Mouse (Mus musculus): ENCODE data around the gene Itga1. TPM values are rescaled to one million over a fixed set of nuclear protein-coding genes. Genes with fewer than 3 reads are reported as not detected.

Itga1 gene
- total RNA-seq, 1 experiment from 2014 or later, result 1.8 TPM

DNA sequence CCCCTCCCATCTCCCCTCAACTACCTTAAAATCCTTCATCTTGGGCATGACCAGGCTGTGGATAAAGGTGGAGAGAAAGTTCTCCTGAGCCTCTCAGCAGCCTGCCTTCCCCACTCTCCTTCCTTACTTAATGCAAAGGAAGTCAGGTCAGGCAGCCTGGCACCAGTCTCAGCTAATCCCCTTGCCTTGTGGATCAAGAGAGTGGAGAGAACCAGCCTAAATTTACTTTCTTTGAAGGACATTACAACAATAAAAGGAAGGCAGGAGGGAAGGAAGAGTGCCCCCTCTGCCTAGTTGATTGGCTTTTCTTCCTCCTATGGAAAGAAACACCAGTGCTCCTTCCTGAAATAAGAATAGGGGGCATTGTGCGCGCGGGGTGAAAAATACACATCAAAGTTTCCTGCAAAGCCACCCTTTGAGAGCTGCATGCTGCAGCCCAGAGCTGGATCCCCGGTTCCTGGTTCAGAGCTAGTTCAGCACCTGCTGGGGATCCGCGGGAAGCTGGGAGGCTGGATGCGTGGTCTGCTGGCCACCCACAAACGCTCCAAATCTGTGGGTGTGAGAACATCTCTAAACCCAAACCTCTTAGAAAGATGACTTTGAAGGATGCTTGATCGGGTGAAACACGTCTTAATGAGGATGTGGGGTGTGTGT is 170.6 kb downstream of the Itga1 start:
- no peak for ATAC-seq (replicated peaks; ENCODE audit: insufficient number of reproducible peaks, low FRiP score, low TSS enrichment, poor library complexity, severe bottlenecking)

DNA sequence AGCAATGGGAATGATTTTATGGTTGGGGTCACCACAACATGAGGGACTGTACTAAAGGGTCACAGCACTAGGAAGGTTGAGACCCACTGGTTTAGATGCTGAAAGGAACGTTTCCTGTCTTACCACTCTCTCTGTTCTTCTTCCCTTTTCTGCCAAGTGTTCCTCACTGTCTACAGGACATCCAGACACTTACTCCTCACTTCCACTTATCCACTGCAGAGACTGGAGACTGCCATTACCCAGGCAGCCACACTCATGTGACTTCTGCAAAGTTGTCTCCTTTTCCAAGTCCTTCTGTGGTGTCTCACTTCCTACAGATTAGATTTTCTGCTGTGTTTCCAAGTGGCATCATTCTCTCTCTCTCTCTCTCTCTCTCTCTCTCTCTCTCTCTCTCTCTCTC is 177.0 kb downstream of the Itga1 start:
- no peak for ATAC-seq (replicated peaks; ENCODE audit: insufficient number of reproducible peaks, low FRiP score, low TSS enrichment, poor library complexity, severe bottlenecking)

DNA sequence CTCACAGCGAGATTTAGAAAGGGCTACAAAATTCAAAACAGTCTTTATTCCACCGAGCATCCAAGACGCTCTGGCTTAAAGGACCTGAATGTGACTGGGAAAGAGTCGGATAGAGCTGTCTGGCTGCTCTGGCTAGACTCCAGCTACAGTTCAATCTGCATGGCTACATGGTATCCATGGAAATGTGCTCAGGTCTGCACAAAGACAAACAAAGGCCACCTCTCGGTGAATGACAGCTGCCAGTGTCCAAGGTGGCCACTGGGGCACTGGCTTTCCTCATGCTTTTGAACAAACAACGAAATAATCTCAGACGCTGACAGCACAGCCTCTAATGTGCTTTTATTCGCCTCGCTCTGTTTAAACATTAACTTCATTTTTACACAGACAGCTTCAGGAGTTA is 178.4 kb downstream of the Itga1 start:
- no peak for ATAC-seq (replicated peaks; ENCODE audit: insufficient number of reproducible peaks, low FRiP score, low TSS enrichment, poor library complexity, severe bottlenecking)

DNA sequence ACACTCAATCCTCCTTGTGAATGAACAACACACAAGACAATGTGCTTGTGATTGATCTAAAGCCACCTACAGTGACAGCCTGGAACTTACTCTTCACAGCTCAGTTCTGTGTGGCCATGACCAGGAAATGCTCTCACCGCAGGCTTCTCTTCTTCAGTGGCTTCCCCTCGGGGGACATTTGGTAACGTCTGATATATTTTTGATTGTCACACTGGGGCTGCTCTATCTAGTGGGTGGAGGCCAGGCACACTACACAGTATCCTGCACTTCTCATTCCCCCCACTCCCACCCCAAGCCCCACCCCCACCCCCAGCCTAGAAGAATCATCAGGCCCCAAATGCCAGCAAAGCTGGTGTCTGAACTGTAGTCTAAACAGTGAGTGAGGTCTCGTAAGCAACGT is 186.0 kb downstream of the Itga1 start:
- peak; percentile 74 for ATAC-seq (replicated peaks; ENCODE audit: insufficient number of reproducible peaks, low FRiP score, low TSS enrichment, poor library complexity, severe bottlenecking)

DNA sequence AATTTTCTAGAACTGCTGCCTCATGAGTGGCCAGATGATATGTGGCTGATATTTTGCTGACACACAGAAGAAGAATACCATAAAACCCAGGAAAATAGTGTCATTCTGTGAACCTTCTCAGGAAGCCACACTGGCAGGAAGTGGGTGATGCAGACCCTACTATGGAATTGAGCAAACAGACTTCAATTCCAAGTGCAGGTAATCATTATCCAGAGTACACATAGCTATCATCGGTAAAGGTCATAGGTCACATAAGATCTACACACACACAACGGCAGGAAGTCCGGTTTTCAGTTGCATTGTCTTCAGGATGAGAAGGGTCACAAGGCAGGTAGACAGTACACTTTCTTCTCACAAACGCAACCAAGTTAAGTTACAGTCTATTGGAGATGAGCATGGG is 186.8 kb downstream of the Itga1 start:
- ATAC-seq (replicated peaks; ENCODE audit: insufficient number of reproducible peaks, low FRiP score, low TSS enrichment, poor library complexity, severe bottlenecking), result no peak

DNA sequence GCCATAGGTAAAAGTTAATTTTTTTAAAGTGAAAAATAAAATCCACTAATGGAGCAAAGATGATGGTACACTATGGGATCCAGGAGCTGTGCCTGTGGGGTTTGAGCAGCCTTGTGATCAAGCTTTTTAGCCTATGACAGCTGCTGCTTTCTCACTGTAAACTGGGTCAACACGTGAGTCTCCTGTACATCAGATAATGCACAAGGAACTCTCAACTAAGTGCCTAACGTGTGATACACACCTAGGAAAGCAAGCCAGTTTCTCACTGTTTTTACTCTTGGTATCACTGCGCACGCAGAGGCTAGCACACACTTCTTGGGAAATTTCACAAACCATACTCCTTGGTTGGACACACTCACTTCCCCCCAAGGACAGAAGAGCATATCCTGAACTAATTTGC is 187.2 kb downstream of the Itga1 start:
- ATAC-seq (replicated peaks; ENCODE audit: insufficient number of reproducible peaks, low FRiP score, low TSS enrichment, poor library complexity, severe bottlenecking), result no peak

DNA sequence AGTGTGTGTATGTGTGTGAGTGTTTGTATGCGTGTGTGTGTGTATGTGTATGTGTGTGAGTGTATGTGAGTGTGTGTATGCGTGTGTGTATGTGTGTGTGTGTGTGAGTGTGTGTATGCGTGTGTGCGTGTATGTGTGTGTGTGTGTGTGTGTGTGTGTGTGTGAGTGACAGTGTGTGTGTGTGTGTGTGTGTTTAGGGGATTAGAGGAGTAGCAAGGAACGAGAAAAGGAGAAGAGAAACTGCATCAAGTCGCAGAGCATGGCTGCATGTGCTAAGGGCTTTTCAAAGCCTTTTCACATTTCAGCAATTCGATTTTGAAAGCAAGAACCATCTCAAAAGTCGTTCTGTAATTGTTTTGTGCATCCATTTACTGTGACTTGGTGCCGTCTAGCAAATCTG is 191.1 kb downstream of the Itga1 start:
- ATAC-seq (replicated peaks; ENCODE audit: insufficient number of reproducible peaks, low FRiP score, low TSS enrichment, poor library complexity, severe bottlenecking), result no peak

DNA sequence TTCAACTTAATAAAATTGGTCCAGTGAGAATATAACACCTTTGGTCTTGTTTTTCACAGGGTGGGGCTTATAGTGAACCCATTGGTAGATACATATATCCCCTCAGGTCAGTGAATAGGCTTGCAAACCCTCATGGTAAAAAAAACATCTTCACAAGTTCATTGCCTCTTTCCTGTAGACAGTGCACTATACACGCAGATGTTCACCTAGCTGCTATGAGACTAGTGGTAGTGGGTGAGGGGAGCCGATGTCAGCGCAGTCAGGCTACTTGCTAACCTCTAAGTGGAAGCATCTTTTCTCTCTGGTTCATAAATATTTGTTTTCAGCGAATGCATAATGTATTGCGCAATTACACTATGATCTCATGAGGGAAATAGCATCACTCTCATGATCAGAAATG is 192.2 kb downstream of the Itga1 start:
- peak; percentile 64 for ATAC-seq (replicated peaks; ENCODE audit: insufficient number of reproducible peaks, low FRiP score, low TSS enrichment, poor library complexity, severe bottlenecking)

DNA sequence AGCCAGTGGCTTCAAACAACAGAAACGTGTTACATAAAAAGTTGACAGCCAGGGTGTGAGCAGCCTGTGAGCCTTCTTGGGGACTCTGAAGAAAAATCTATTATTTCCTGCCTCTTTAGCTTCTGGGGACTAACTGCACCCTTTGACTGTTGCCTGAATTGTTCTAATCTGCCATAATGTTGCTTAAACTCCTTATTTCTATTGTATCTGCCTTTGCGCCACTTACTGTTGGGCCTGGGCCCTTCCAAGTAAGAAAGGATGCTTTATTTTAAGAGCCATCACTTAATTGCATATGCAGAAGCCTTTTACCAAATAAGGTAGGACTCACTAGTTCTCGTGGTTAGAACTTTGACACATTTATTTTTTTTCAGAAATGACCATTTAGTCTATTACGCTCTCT is 193.9 kb downstream of the Itga1 start:
- 0 out of 2 replicates have a peak, but pooled peaks have one; percentile 51 for ATAC-seq (replicated peaks; ENCODE audit: insufficient number of reproducible peaks, low FRiP score, low TSS enrichment, poor library complexity, severe bottlenecking)

Other genes with a start within 250 kb of the Itga1 start
- gene Itga2, start 169.9 kb downstream of the Itga1 start, total RNA-seq (2017), result 29.4 to 103 TPM (median 30.9 TPM) in 3 replicates
- 4.1 to 6.7 TPM (median 6.7 TPM) in 3 replicates for gene Pelo, start 11.8 kb downstream of the Itga1 start, total RNA-seq (2017)
- gene Gm49395, start within 50 bp of the Itga1 start, total RNA-seq (2017), result 1.1 TPM in 1 of 3 replicates, not detected in the others

All from monocyte, adult 5-6 weeks (primary cell).